Mouse (Mus musculus): Measurements from ENCODE around the gene Trarg1. TPM values are rescaled to one million over a fixed set of nuclear protein-coding genes. Genes with fewer than 3 reads are reported as not detected.

The Trarg1 gene
- polyA plus RNA-seq, 1 experiment from 2014 or later, result 0.04 TPM

GRCm38 (mm10) chr11:76699626-76700025 lies 20.0 kb downstream of the Trarg1 start:
- Histone ChIP-seq H3K9me3 (replicated peaks) (no peaks in the 10 kb centered on the region), H3K4me3 (no peak overlapping the region), H3K36me3 (no peaks in the 10 kb centered on the region), H3K27ac (peak overlapping the region; percentile 12; the same call in 1 of the 2 replicates), H3K27me3 (ENCODE audit: low read depth, poor library complexity, severe bottlenecking) (no peaks in the 10 kb centered on the region), H3K4me1 (peaks cover 12% of the 10 kb centered on the region)
- WGBS, result 56% methylated on average over 9 of the region's 9 CpGs
- DNase-seq (ENCODE audit: low spot score), result no peak

GRCm38 (mm10) chr11:76707656-76708055 lies 28.0 kb downstream of the Trarg1 start:
- H3K36me3 ChIP-seq, result no peaks in the 10 kb centered on the region
- no peak for DNase-seq (ENCODE audit: low spot score)
- H3K27me3 ChIP-seq (ENCODE audit: low read depth, poor library complexity, severe bottlenecking), result no peaks in the 10 kb centered on the region
- no peaks in the 10 kb centered on the region for H3K9me3 ChIP-seq (replicated peaks)
- no peak overlapping the region for H3K4me3 ChIP-seq
- no peak overlapping the region for H3K27ac ChIP-seq
- H3K4me1 ChIP-seq, result peaks cover 15% of the 10 kb centered on the region
- WGBS, result 85% methylated on average over 3 of the region's 3 CpGs

DNA sequence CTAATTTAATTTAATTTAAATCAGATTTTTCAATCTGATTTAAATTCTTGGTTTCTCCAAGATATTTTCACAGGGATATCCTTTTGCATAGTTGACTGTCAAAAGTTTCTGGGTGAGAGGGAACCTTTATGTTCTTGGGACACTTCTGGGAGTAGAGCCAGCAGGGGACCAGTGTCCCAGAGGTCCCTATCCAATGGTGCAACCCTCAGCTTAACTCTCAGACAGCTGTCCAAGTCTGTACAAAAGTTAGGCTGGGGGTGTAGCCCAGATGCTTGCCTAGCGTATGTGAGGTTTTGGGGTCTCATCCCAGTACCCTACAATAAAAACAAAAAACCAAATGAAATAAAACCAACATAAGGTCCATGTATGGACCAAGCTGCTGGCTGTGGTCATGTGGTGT lies 28.5 kb downstream of the Trarg1 start:
- H3K27ac ChIP-seq, result no peak overlapping the region
- H3K4me3 ChIP-seq, result no peak overlapping the region
- WGBS, result 90% methylated on average over 1 of the region's 1 CpGs
- no peak for DNase-seq (ENCODE audit: low spot score)
- no peaks in the 10 kb centered on the region for H3K36me3 ChIP-seq
- H3K9me3 ChIP-seq (replicated peaks), result no peaks in the 10 kb centered on the region
- no peaks in the 10 kb centered on the region for H3K27me3 ChIP-seq (ENCODE audit: low read depth, poor library complexity, severe bottlenecking)
- peaks cover 15% of the 10 kb centered on the region for H3K4me1 ChIP-seq

DNA sequence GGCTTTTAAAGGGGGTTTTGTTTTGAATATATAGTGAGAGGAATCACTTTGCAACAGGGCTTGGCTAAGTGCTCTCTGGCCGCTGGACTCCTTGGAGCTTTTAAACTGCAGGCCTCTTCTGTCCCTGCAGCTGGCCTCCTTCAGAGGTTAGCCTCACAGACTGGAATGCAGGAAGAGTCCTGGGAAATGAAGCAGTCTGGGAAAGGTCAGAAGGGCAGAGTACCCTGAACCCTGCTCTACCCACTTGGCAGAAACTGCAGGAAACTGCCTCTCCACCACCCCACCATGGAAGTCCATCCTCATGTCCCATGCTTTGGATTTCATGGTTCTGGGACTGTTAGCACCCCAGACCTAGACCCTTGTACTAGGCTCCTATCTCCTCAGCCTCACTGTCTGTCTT lies 29.3 kb downstream of the Trarg1 start:
- Histone ChIP-seq H3K27ac (no peak overlapping the region), H3K4me1 (peaks cover 15% of the 10 kb centered on the region)
- WGBS, result 32% methylated on average over 1 of the region's 1 CpGs

GRCm38 (mm10) chr11:76709625-76710452 lies 30.2 kb downstream of the Trarg1 start:
- Histone ChIP-seq H3K9me3 (replicated peaks) (no peaks in the 10 kb centered on the region), H3K27ac (peak overlapping the region; percentile 54), H3K27me3 (ENCODE audit: low read depth, poor library complexity, severe bottlenecking) (no peaks in the 10 kb centered on the region), H3K36me3 (no peaks in the 10 kb centered on the region), H3K4me3 (peak overlapping the region; percentile 16; the same call in 1 of the 2 replicates), H3K4me1 (peaks cover 15% of the 10 kb centered on the region)
- 32% methylated on average over 14 of the region's 17 CpGs for WGBS
- DNase-seq (ENCODE audit: low spot score), result peak; percentile 39

More for the DNA sequence above, 29.3 kb downstream of the Trarg1 start:
- no peaks in the 10 kb centered on the region for H3K36me3 ChIP-seq
- no peaks in the 10 kb centered on the region for H3K27me3 ChIP-seq (ENCODE audit: low read depth, poor library complexity, severe bottlenecking)
- H3K9me3 ChIP-seq (replicated peaks), result no peaks in the 10 kb centered on the region
- DNase-seq (ENCODE audit: low spot score), result no peak
- H3K4me3 ChIP-seq, result no peak overlapping the region

- Histone ChIP-seq H3K27ac (no peak overlapping the region), H3K27me3 (ENCODE audit: low read depth, poor library complexity, severe bottlenecking) (no peaks in the 10 kb centered on the region), H3K9me3 (replicated peaks) (no peaks in the 10 kb centered on the region), H3K4me3 (no peak overlapping the region), H3K4me1 (peaks cover 12% of the 10 kb centered on the region), H3K36me3 (no peaks in the 10 kb centered on the region)
- 87% methylated on average over 4 of the region's 4 CpGs for WGBS
- no peak for DNase-seq (ENCODE audit: low spot score)
Measured at GRCm38 (mm10) chr11:76717000-76717399, 37.4 kb downstream of the Trarg1 start.

GRCm38 (mm10) chr11:76723911-76724310 lies 44.3 kb downstream of the Trarg1 start:
- H3K27me3 ChIP-seq (ENCODE audit: low read depth, poor library complexity, severe bottlenecking), result no peaks in the 10 kb centered on the region
- H3K36me3 ChIP-seq, result peaks cover 20% of the 10 kb centered on the region
- 73% methylated on average over 8 of the region's 8 CpGs for WGBS
- peaks cover 19% of the 10 kb centered on the region for H3K4me1 ChIP-seq
- DNase-seq (ENCODE audit: low spot score), result no peak
- H3K9me3 ChIP-seq (replicated peaks), result no peaks in the 10 kb centered on the region
- no peak overlapping the region for H3K4me3 ChIP-seq
- H3K27ac ChIP-seq, result no peak overlapping the region

- no peaks in the 10 kb centered on the region for H3K9me3 ChIP-seq (replicated peaks)
- H3K27me3 ChIP-seq (ENCODE audit: low read depth, poor library complexity, severe bottlenecking), result no peaks in the 10 kb centered on the region
- DNase-seq (ENCODE audit: low spot score), result no peak
- H3K4me1 ChIP-seq, result peaks cover 11% of the 10 kb centered on the region
- no peak overlapping the region for H3K27ac ChIP-seq
- WGBS, result 94% methylated on average over 11 of the region's 11 CpGs
- H3K36me3 ChIP-seq, result peaks cover 59% of the 10 kb centered on the region
- no peak overlapping the region for H3K4me3 ChIP-seq
Measured at GRCm38 (mm10) chr11:76728093-76728492, 48.5 kb downstream of the Trarg1 start.

- 90% methylated on average over 3 of the region's 3 CpGs for WGBS
- DNase-seq (ENCODE audit: low spot score), result no peak
Measured at GRCm38 (mm10) chr11:76730650-76731049, 51.0 kb downstream of the Trarg1 start.

GRCm38 (mm10) chr11:76734560-76734959 lies 55.0 kb downstream of the Trarg1 start:
- H3K27ac ChIP-seq, result no peak overlapping the region
- DNase-seq (ENCODE audit: low spot score), result no peak
- 89% methylated on average over 3 of the region's 3 CpGs for WGBS
- no peaks in the 10 kb centered on the region for H3K27me3 ChIP-seq (ENCODE audit: low read depth, poor library complexity, severe bottlenecking)
- H3K9me3 ChIP-seq (replicated peaks), result no peaks in the 10 kb centered on the region
- H3K4me1 ChIP-seq, result no peaks in the 10 kb centered on the region
- no peak overlapping the region for H3K4me3 ChIP-seq
- peaks cover 80% of the 10 kb centered on the region for H3K36me3 ChIP-seq

More at GRCm38 (mm10) chr11:76730650-76731049, 51.0 kb downstream of the Trarg1 start:
- Histone ChIP-seq H3K4me3 (no peak overlapping the region), H3K4me1 (peaks cover 2% of the 10 kb centered on the region; the same call in 1 of the 2 replicates), H3K27ac (0 out of 2 replicates have a peak overlapping the region, but pooled peaks have one; percentile 22), H3K9me3 (replicated peaks) (no peaks in the 10 kb centered on the region), H3K27me3 (ENCODE audit: low read depth, poor library complexity, severe bottlenecking) (no peaks in the 10 kb centered on the region), H3K36me3 (peaks cover 84% of the 10 kb centered on the region)

GRCm38 (mm10) chr11:76735753-76736324 lies 56.2 kb downstream of the Trarg1 start:
- H3K27ac ChIP-seq, result no peak overlapping the region
- H3K4me1 ChIP-seq, result no peaks in the 10 kb centered on the region
- WGBS, result 83% methylated on average over 4 of the region's 4 CpGs
- H3K9me3 ChIP-seq (replicated peaks), result no peaks in the 10 kb centered on the region
- no peak overlapping the region for H3K4me3 ChIP-seq
- no peak for DNase-seq (ENCODE audit: low spot score)
- H3K36me3 ChIP-seq, result peaks cover 72% of the 10 kb centered on the region
- no peaks in the 10 kb centered on the region for H3K27me3 ChIP-seq (ENCODE audit: low read depth, poor library complexity, severe bottlenecking)

DNA sequence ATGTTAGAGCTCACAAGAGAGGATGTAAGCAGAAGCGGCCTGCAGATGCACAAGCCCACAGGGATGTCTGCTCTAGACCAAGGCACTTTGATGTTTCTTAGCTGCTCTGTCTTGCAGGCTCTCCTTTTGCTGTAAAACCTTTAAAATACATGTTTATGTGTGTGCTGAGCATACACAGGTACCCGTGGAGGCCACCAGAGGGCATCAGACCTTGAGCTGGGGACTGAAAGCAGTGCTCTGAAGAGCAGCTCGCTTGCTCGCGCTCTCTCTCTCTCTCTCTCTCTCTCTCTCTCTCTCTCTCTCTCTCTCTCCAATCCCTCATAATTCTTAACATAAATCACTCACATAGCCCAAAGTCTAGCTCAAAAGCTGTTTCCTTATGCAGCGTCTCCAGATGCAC lies 59.5 kb downstream of the Trarg1 start:
- Histone ChIP-seq H3K4me1 (no peaks in the 10 kb centered on the region), H3K27ac (no peak overlapping the region)
- peak; percentile 49 for DNase-seq (ENCODE audit: low spot score)

GRCm38 (mm10) chr11:76742511-76742910 lies 62.9 kb downstream of the Trarg1 start:
- Histone ChIP-seq H3K36me3 (peaks cover 71% of the 10 kb centered on the region), H3K27ac (no peak overlapping the region)
- 97% methylated on average over 7 of the region's 7 CpGs for WGBS

More for the DNA sequence above, 59.5 kb downstream of the Trarg1 start:
- Histone ChIP-seq H3K9me3 (replicated peaks) (no peaks in the 10 kb centered on the region), H3K27me3 (ENCODE audit: low read depth, poor library complexity, severe bottlenecking) (no peaks in the 10 kb centered on the region), H3K36me3 (peaks cover 72% of the 10 kb centered on the region), H3K4me3 (no peak overlapping the region)
- WGBS, result 73% methylated on average over 6 of the region's 6 CpGs

More at GRCm38 (mm10) chr11:76742511-76742910, 62.9 kb downstream of the Trarg1 start:
- no peak for DNase-seq (ENCODE audit: low spot score)
- H3K4me3 ChIP-seq, result no peak overlapping the region
- H3K9me3 ChIP-seq (replicated peaks), result no peaks in the 10 kb centered on the region
- H3K27me3 ChIP-seq (ENCODE audit: low read depth, poor library complexity, severe bottlenecking), result no peaks in the 10 kb centered on the region
- H3K4me1 ChIP-seq, result no peaks in the 10 kb centered on the region
